Mouse (Mus musculus): Measurements from ENCODE around the gene Hoxb13.

GRCm38 (mm10) chr11:96201741-96202140 lies 7.6 kb downstream of the Hoxb13 start:
- no peak for TF ChIP-seq POLR2A (IDR thresholded peaks at IDR 0.05; ENCODE audit: borderline replicate concordance, control insufficient read depth, low read depth, low read length)
- TF ChIP-seq CTCF (IDR thresholded peaks at IDR 0.05; ENCODE audit: control insufficient read depth, insufficient read depth, low read length): no peak
